Mouse (Mus musculus): ENCODE data around the gene Arpc4. TPM values are rescaled to one million over a fixed set of nuclear protein-coding genes. Genes with fewer than 3 reads are reported as not detected.

Arpc4 gene
- total RNA-seq, 4 experiments from 2014 or later: 50.8 to 57.8 (median 55.8) TPM

DNA sequence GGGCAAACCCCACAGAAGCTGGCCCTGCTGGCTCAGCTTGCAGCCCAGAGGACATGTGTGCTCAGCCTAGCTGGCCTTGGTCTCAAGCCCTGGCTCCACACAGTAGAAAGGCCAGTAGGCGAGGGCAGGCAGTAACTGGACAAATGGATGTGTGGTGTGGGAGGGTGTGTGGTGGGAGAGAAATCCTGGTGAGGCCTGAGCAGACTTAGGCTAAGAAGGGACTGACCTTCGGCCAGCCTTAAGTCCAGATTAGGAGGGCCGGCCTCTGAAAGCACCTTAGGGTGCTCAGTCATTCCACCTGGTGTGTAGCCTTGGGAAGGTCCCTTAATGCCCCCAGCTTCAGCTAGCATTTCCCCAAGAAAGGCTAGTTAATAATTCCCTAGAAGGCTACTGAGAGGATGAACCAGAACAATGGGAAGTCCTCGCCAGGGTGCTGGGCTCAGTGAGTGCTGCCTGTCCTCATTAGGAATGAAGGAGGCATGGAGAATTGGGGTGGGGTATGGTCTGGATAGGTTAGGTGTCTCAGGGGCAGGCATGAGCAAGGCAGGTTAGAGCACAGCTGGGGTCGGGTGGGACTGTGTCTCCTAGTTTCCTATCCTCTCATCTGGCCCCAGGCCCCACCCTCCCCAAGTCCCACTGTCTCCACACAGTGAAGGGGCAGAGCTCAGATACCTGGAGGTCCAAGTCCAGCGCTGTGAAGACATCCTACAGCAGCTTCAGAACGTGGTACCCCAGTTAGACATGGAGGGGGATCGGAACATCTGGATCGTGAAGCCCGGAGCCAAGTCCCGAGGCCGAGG lies 26.9 kb downstream of the Arpc4 start:
- DNase-seq (ENCODE audit: low spot score in 2 of 2): no peak

DNA sequence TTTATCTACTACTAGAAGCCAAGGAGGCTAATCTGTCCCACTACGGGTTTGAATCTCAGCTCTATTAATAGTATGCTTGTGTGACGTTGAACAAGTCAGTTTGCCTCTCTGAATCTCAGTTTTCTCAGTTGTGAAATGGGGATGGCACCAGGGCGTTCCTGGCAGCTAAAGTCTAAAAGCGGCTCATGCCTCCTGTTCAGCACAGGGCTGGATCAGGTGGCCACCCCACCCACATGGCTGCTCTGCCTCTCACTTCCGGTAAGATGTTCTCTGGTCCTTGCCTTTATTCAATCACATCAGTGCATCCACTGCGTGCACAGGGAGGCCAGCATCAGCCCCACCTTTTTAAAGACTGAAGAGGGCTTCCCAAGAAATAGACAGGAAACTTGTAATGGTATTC lies 27.6 kb downstream of the Arpc4 start:
- no peak for DNase-seq (ENCODE audit: low spot score in 2 of 2)

DNA sequence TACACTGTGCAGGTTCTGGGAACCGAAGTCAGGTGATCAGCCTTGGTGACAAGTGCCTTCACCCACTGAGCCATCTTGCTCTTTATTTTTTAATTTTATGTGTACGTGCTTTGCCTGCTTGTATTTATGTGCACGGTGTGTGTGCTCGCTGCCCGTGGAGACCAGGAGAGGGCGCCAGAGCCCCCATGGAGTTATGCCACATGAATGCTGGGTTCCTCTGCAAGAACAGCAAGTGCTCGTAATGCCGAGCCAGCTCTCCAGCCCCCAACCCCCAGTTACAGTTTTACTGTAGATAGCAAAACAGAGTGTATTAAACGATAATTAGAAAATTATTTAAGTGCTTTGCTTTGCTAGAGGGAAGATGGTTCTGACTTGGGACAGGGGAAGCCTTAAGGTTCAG lies 28.8 kb downstream of the Arpc4 start:
- no peak for DNase-seq (ENCODE audit: low spot score in 2 of 2)

DNA sequence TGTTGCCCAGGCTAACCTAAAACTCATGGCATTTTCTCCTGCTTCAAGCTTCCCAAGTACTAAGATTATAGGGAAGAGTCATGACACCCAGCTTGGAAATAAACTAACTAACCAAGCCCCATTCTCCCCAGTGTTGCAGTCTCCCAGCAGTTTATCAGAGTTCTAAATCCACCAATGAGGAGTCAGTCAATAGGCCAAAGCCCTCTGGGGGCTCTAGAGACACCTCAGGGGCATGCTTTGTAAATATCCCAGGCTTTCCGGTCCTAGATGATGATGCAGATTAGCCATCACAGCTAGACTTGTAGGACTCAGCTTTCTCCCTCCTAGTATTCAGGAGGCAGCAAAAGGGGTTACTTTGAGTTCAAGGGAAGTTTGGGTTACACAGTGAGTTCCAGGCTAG lies 32.1 kb downstream of the Arpc4 start:
- no peak for DNase-seq (ENCODE audit: low spot score in 2 of 2)

DNA sequence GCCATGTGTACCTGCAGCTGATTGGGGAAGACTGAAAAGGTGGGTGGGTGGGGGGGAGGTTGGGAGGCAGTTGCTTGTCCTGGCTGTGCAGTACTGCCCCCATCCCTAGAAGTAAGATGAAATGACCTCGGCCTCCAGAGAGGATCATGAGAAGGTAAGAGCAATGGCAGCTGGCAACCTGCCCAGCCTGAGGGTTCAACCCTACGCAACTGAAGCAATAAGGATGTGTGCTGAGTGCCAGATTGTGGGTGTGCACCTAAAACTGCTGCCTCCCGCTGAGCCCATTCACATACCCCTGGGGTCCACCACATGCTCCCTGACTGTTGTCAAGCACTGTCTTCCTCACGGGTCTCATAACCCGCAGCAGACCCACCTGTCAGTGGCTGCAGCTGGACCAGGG lies 38.5 kb downstream of the Arpc4 start:
- DNase-seq (ENCODE audit: low spot score in 2 of 2): no peak

DNA sequence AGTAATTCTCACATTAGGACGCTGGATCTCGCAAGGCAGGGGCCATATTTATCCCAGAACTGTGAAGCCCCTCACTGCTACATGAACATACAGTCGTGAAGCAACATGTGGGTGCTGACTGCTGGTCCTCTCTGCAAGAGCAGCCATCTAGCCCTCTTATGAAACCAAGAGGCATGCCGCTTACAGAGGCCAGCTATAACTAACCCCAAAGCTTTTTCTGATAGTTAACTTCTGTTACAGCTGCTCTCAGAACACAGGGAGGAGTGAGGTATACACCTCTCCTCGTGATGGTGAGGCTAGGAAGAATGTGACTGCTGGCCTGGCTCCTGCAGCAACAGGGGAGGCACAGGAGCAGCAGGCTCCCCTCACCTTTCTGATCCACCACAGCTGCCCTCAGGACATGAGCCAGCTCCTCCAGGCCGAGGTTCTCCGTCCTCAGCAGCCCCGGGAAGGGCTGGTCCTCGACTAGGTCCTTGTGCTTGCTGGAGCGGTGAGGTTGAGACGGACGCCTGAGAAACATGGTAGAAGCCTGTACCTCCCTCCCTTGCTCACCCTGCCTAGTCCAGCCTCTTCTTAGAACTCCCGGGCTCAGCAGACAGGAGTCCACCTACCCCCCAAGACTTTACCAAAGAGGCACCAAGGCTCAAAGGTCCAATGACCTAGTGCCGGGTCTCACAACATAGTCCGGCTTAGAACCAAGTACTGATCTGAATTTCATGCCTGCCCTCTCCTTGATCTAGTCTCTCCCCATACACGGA lies 40.7 kb downstream of the Arpc4 start:
- no peak for DNase-seq (ENCODE audit: low spot score in 2 of 2)

DNA sequence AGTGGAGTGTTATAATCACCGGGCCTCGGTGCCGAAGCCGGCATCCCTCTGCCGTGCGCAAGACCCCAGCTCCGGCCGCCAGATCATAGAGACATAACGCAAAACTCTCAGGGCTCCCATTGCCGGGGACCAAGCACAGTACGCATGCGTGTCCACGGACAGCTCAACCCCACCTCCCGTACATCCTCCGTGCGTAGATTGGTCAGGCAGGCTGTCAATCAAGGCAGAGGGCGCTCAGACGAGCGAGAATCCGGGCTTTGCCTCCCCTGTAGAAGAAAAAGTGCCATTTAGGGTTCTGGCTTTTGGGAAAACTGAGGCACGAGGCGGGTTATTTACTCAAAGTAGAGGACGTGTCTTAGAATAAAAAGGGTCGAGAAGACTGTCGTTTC lies 41.3 kb downstream of the Arpc4 start, which contains the start of gene Rpusd3:
Gene Rpusd3, minus strand, starts transcription at position 142 of the 389 bp plus-strand sequence.
- peak; percentile 94 to 95 for DNase-seq (ENCODE audit: low spot score in 2 of 2)

DNA sequence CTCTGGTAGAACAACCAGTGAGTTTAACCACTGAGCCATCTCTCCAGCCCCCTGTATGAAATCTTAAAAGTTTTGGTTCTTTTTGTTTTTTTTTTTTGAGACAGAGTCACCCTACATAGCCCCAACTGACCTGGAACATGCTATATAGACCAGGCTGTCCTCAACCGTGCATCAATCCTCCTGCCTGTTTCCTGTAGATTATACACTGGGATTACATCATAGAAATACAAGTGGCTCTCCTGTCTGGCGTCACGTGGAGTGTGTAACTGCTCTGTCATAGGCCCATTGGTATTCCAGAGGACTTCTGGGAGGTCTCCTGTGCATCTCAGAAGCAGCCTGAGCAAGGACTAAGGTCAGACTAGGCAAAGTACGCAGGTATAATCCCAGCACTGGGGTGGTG lies 45.1 kb downstream of the Arpc4 start:
- no peak for DNase-seq (ENCODE audit: low spot score in 2 of 2)

DNA sequence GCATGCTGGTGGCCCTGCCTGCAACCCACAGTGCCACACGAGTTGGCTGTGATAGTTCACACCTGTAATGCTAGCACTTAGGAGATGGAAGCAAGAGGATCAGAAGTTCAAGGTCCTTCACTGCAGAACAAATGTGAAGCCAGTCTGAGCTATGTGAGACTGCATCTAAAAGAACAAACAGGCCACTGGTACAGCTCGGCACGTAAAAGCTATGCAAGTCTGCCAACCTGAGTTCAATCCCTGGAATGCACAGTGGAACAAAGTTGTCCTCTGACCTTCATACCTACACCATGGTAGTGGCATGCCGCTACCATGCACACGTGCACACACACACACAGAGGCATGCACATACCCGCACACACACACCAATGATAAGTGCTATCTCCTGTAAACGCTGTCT lies 46.3 kb downstream of the Arpc4 start:
- DNase-seq (ENCODE audit: low spot score in 2 of 2): no peak

DNA sequence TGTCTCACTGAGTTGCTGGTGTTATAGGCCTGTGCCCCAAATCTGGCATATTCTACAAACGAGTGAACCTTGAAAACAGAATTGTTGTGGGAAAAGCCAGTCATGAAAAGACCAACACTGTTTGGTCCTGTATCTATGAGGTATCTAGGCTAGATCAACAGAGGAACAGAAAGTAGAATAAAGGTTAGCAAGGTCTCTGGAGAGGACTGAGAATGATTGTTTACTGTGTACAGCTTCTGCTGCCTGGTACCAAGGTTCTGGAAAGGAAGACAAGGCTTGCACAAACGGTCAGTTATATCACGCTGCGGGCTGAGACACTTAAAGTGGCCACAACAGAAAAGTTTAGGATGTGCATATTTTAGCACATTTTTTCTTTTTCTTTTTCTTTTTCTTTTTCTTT lies 48.8 kb downstream of the Arpc4 start:
- no peak for DNase-seq (ENCODE audit: low spot score in 2 of 2)

DNA sequence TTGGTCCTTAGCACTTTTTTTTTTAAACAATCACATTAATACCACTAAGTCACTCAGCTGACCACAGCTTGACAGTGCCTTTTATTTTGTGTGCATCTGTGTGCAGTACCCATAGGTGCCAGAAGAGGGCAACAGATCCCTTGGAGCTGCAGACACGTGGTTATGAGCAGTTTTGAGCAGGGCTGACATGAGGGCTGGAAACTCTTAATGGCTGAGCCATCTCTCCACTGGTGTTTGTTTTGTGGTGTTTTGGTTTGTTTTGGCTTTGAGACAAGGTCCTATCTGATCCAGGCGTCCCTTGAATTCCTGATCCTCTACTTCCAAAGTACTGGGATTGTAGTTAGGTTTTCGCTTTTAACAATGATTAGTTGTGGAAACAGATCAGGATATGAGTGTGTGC lies 49.5 kb downstream of the Arpc4 start:
- DNase-seq (ENCODE audit: low spot score in 2 of 2): no peak

DNA sequence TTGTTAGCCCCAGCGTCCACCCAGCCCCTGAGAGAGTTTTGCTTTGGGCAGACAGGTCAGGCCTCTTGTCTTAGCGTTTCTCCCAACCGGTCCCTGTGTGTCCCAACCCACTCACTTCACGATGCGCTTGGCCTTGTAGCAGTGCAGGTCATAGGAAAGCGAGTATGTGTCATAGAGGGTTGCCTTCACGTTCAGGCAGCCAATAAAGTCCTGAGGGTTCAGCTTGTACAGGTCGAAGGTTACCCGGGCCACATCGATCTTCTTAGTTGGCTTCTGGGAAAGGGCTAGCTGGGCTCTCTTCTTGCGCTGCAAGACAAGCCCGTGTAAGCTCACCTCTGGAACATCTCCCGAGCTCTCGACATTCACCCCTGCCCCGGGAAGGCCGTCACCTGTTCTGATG lies 50.1 kb downstream of the Arpc4 start:
- no peak for DNase-seq (ENCODE audit: low spot score in 2 of 2)

DNA sequence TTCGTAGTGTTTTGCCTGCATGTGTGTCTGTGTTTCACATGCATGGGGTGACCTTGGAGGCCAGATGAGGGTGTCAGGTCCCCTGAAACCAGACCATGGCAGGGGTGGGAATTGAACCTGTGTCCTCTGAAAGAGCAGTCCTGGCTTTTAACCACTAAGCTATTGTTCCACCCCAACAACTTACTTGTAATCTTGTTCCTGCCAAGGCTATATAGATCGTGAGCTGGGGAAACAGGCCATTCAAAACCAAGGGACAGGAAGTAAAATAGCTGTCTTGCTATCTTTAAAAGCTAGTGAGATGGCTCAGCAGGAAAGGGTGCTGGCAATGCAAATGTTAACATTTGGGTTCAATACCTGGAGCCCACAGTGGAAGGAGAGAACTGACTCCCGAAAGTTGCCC lies 52.0 kb downstream of the Arpc4 start:
- no peak for DNase-seq (ENCODE audit: low spot score in 2 of 2)

DNA sequence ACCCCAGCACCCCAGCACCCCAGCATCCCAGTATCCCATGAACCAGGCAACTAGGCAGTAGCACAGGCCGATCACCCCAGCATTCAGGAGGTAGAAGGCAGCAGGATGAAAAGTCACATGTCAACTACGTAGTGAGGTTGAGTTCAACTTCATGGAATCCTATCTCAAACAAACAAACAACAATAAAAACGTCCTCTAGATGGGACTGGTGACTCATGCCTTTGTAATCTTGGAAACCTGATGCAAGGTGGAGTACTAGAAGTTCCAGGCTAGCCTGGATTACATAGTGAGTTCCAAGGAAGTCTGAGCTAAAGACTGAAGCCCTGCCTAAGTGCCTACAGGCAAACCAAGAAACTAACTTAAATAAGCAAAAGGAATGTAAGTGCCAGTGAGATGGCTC lies 52.9 kb downstream of the Arpc4 start:
- DNase-seq (ENCODE audit: low spot score in 2 of 2): no peak

DNA sequence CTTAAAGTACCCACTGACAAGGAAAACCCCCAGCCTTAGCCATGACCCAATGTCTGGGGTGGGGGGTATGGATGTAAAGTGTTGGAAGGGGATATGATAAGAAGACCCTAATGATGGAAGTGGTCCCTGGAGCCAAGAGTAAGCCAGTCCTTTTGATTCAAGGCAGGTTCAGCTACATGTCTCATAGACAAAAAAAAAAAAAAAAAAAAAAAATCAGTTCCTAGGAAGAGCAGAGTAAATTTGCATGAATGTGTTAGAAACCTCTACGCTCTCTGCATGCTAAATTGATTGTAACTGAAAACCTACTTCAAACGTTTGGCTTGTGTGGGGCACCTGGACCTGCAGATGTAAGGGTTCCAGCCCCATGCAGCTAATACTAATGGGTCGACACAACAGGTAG lies 53.9 kb downstream of the Arpc4 start:
- no peak for DNase-seq (ENCODE audit: low spot score in 2 of 2)

DNA sequence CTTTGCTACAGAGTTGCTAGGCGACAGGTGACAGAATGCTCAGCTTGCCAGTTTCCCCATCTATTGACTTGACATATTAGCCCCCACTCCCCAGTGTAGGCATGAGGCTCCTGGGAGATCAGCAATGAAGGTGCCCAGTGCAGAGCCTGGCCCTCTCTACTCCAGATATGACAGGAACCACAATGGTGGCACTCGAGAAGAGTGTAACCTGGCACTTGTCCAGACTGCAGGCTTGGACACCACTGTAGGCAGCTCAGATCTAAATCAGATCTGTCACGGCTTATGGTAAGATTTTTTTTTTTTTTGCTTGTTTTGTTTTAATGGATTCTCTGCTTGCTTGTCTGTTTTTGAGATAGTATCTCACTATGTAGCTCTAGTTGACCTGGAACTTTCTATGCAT lies 55.7 kb downstream of the Arpc4 start:
- DNase-seq (ENCODE audit: low spot score in 2 of 2): no peak

DNA sequence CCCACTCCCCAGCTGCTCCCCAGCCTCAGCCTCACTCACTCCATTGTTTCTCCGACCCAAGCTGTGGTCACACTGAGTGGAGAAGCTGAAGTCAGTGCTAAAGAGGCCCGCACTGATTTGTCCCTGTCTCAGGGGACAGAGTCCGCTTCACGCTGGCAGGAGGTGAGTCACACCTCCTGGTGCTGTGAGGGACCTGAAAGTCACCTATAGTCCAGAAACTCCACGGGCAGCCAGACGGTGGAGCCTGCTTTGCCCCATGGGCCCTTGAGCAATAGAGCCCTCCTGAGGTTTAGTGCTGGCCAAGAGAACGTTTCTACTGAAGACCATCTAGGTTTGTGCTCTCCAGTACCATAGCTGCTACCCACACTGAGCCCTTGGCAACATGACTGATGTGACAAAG lies 56.8 kb downstream of the Arpc4 start:
- no peak for DNase-seq (ENCODE audit: low spot score in 2 of 2)

DNA sequence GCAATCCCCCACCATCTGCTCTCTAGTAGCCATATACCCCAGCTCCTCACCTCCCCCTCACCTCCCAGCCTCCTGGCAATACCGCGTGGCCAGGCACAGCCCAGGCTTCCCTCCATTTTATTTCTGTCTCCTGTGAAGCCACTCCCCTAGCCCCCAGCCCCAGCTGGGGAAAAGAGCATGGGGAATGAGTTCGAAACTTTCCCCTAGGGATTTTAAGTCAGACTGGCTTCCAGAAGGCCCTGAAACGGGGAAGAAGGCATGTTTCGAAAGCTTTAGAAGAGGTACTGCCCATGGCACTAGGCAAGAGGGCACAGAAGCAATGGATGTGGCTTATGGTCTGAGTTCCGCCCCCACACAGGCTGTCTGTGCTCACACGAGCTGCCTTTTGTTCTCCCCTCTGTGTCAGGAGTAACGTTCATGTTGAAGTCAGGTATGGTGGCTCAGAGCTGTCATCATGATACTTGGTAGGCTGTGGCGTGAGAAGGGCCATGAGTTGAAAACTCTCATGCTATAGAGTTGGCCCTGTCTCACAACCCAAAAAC lies 57.8 kb downstream of the Arpc4 start, which contains the start of gene Cidec:
Gene Cidec, minus strand, starts transcription at position 97 of the 542 bp plus-strand sequence.
- DNase-seq (ENCODE audit: low spot score in 2 of 2): no peak

DNA sequence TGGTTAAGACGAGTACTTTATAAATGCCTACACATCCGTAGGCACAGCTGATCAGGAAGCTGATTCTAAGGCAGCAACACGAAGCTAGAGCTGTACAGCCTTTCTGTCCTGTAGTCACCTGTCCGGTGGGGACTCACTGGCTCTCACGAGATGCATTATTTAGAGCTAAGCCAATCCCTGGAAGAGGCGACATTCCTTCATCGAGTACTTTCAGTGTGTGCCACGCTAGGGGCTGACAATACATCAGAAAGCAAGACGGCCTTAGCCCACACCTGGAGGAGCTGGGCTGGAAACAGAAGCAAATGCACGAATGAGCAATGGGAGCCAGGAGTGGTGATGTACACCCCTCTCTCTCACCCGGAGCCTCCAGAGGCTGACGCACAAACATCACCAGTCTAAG lies 59.2 kb downstream of the Arpc4 start:
- DNase-seq (ENCODE audit: low spot score in 2 of 2): no peak

DNA sequence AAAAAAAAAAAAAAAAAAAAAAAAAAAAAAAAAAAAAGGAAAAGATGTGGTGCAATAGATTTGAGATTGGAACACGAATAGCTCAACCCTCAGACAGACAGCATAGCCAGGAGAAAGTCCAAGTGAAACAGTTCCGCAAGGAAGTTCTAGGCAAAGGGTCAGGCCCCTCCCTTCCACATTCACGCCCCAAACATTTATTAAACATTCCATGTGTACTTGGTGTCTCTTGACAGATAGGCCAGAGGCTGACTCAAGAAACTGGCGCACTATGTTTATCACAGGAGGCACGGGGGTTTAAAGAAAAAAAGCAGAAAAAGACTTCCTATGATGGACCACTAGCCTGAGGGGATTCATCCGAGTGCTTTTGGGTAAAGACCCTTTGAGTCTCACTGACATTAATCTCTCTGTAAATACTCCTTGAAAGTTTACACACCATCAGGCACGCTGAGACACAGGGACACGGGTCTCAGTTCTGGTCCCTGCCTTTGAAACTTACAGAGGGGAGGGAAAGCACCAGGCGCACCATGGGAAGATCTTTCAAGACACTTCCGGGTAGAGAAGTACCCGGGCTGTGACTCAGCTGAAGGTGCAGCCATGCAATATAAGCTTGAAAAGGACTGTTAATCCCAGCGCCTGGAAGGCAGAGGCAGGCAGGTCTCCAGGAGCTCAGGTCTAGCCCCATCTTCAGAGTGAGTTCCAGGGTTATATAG lies 61.0 kb downstream of the Arpc4 start:
- no peak for DNase-seq (ENCODE audit: low spot score in 2 of 2)

All from gastrocnemius, adult 8-10 months (tissue).